Mouse (Mus musculus): ENCODE results near the gene Tbx20. TPM values are rescaled to one million over a fixed set of nuclear protein-coding genes. Genes with fewer than 3 reads are reported as not detected.

Gene Tbx20
- polyA plus RNA-seq (2012; rRNA removed), result 0.25 and 0.71 TPM in 2 replicates

GRCm38 (mm10) chr9:24774160-24774969 is at the start of gene Tbx20:
Gene Tbx20 (minus strand): TSS chr9:24774303.

GRCm38 (mm10) chr9:24695700-24696404 is 78.3 kb downstream of the Tbx20 start, which contains the start of gene Dpy19l2:
Gene Dpy19l2 (minus strand): TSS chr9:24696293.

Other genes with a start within 250 kb of the Tbx20 start
- gene Cypt4, start 149.1 kb downstream of the Tbx20 start, polyA plus RNA-seq (2012; rRNA removed), result not detected in 2 replicates
- gene Dpy19l2, start 78.0 kb downstream of the Tbx20 start, polyA plus RNA-seq (2012; rRNA removed), result 0.15 and 0.23 TPM in 2 replicates